Mouse (Mus musculus) heart, adult 2 months (tissue): ENCODE measurements around the gene Pam16.

Experiments
- CTCF ChIP-seq: fragments of 200-600 bp; IDR thresholded peaks from 2 replicates; pipeline ENCODE4 v1.8.1; 2022; ENCODE audit warnings: antibody characterized with exemption, mild to moderate bottlenecking, moderate library complexity
- EP300 ChIP-seq: fragments of 200-500 bp; IDR thresholded peaks from 2 replicates; pipeline ENCODE4 v1.6.1; 2011; ENCODE audit warnings: low read depth, low read length, control low read depth; ENCODE audit not compliant: insufficient read depth
- POLR2A ChIP-seq: fragments of 200-500 bp; IDR thresholded peaks from 2 replicates; pipeline ENCODE4 v1.6.1; 2011; ENCODE audit warnings: mild to moderate bottlenecking, low read depth, low read length, control low read depth; ENCODE audit not compliant: insufficient read depth

DNA sequence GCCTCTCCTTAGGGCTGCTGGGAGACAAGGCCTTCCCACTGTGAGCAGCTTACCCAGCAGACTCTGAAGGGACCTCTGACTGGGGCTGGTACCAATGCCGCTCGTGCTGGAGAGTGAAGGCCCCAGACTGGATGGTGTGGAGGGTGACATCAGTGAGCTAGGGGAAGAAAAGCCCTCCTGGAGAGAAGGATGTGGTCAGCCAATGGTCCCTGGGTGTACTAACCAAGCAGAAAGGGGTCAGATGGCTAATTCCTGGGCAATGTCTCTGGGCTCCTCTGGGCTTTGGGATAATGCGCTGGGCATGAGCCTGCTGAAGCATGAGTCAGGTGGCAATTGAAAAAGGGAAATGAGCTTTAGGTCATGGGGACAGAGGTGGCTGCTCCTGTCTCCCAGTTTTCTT, 8.9 kb upstream of the Pam16 start:
- TF ChIP-seq POLR2A (no peak), EP300 (no peak), CTCF (no peak)
